Mouse (Mus musculus): ENCODE measurements around the gene Vmn2r24.
"Not testable (repeated sequence)": the region's sequence is repeated elsewhere in the genome, so short reads cannot be mapped to it uniquely, and the experiment has no call there.

The Vmn2r24 gene

GRCm38 (mm10) chr6:123778579-123778978 lies at the start of gene Vmn2r24:
Gene Vmn2r24, plus strand, starts transcription at chr6:123778879.
- DNase-seq (ENCODE audit: low read depth, low spot score): no peak

- no peak for DNase-seq (ENCODE audit: low read depth, low spot score)
Observed at GRCm38 (mm10) chr6:123770031-123770430, 8.6 kb upstream of the Vmn2r24 start.

GRCm38 (mm10) chr6:123784857-123785256 lies 6.2 kb downstream of the Vmn2r24 start:
- DNase-seq (ENCODE audit: low read depth, low spot score): no peak

- no peak for DNase-seq (ENCODE audit: low read depth, low spot score)
Observed at GRCm38 (mm10) chr6:123793746-123794145, 15.1 kb downstream of the Vmn2r24 start.

GRCm38 (mm10) chr6:123810291-123810690 lies 31.6 kb downstream of the Vmn2r24 start:
- not testable (repeated sequence) for DNase-seq (ENCODE audit: low read depth, low spot score)

- DNase-seq (ENCODE audit: low read depth, low spot score): no peak
Observed at GRCm38 (mm10) chr6:123819951-123820350, 41.3 kb downstream of the Vmn2r24 start.

GRCm38 (mm10) chr6:123853363-123853762 lies 74.7 kb downstream of the Vmn2r24 start, which contains the start of gene Vmn2r25:
Gene Vmn2r25, minus strand, starts transcription at chr6:123853463.
- not testable (repeated sequence) for DNase-seq (ENCODE audit: low read depth, low spot score)
